Mouse (Mus musculus) frontal cortex, adult 2 months (tissue): ENCODE measurements around the gene Chrnd. TPM values are rescaled to one million over a fixed set of nuclear protein-coding genes. Genes with fewer than 3 reads are reported as not detected.

Experiments
- DNase-seq, 2 experiments: peaks; one replicate each; pipeline ENCODE4 v3.0.0; 2022; ENCODE audit warnings: low spot score in 1 of 2; ENCODE audit errors: extremely low spot score in 1 of 2
- polyA plus RNA-seq: library from polyadenylated mRNA; depleted of rRNA; stranded (reverse); fragments of >200 nt; gene quantifications from 2 replicates; pipeline ENCODE4 v1.2.3, GENCODE M21; 2012

The Chrnd gene
- polyA plus RNA-seq, 1 experiment: not detected

DNA sequence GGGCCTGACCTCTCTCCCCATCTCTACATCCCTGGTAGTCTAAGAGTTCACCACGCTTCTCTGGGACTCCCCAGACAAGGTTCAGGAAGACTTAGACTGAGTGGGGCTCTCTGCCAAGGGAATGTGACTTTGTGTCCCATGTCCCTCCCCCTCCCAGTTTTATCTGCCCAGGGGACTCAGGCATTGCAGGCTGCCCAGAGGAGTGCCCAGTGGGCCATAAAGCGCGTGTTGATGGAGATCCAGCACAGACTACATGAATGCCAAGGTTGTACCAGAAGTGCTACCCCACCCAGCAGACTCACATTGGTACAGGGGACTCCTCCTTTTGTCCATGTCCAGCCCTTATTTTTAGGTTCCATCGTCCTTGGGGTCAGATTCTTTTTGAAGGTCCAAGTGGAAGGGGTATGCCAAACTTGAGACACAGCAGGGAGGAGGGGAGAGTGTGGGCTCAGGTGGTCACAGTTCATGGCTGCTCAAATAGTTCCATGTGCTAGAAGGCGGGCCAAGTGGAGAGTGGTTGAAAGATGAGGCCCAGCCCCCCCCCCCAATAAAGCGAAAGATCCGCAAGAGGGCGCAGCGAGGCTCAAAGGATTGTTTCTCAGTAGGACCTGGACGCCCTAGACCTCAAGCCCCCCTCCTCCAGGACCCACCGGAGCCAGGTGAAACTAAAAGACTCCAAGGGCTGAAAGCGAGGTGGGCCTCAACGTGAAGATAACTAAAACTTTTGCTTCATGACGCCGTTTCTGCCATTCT is 6.2 kb upstream of the Chrnd start:
- DNase-seq: no peak

DNA sequence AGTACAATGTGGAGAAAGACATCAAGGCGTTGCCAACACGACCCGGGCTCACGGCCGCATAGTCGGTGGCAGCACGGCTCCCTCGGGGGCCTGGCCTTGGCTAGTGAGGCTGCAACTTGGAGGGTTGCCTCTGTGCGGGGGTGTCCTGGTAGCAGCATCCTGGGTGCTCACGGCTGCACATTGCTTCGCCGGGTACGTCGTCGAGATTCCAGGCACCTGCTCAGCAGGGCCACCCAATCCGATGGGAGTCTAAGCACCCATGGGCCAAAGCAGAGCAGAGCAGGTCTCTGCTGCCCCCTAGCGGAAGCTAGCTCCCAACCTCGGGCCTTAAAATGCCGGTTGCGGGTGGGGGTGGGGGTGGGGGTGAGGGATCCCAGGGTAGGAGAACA is 5.7 kb upstream of the Chrnd start:
- peak in 1 of 2 experiments; percentile 84 for DNase-seq

DNA sequence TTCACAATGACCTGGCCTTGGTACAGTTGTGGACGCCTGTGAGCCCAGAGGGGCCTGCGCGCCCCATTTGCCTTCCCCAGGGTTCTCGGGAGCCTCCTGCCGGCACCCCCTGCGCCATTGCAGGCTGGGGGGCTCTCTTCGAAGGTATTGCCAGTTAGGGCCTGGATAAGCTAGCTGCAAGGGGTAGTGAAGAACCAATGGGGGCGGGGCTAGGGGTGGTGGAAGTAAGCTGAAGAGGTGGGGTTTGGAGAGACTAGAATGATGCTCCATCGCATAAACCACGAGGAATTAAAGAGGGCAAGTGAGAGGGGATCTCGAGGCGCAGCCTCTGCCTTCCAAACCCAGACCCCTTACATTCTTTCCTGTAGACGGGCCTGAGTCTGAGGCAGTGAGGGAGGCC is 4.9 kb upstream of the Chrnd start:
- no peak for DNase-seq

DNA sequence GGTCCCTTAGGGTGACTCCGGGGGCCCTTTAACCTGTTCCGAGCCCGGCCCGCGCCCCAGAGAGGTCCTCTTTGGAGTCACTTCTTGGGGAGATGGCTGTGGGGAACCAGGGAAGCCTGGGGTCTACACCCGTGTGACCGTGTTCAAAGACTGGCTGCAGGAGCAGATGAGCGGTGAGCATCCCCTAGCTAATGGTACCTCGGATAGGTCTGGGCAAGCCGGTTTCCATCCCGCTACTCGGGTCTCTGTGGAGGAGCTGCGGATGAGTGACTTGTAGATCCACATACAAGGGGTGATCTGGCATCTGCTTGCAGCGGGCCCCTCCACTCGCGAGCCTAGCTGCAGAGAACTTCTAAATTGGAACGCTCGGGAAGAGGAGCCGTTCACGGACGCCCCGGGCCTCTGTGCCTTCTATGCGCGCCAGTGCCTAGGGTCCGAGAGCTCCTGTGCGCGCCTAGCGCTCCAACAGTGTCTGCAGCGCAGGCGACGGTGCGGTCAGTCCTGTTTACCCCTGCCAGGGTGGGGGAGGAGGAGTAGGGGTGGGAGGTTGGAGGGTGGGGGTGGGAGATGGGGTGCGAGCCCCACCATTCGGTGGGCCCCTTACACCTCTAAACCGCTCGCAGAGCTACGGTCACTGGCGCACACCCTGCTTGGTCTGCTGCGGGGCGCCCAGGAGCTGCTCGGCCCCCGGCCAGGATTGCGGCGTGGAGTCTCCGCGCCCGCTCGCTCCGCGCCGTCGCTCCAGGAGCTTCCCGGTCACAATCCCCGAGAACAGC is 4.0 kb upstream of the Chrnd start:
- DNase-seq: no peak

DNA sequence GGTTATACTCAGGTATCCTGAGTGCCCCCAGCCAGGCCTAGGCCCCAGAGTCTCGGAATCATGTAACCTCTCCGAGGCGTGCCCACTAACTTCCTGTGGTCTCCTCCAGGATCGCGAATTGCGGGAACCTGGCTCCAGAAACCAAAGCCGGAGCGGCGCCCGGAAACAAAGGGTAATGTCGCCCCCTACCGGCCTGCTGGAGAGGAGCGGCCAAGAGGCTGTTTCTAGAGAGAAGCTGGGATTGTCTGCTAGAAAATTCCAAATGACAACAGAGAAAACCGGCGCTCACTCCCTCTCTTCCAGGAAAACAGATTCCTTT is 3.4 kb upstream of the Chrnd start:
- DNase-seq: peak; percentile 27 to 83

DNA sequence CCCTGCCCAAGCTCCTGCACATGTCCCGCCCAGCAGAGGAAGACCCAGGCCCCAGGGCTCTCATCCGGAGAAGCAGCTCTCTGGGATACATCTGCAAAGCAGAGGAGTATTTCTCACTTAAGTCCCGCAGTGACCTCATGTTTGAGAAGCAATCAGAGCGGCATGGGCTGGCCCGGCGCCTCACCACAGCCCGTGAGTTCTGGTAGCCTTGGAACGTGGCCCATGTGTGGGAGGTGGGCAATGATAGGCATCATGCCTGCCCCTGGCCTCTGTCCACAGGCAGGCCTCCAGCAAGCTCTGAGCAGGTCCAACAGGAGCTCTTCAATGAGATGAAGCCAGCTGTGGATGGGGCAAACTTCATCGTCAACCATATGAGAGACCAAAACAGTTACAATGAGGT is 6.9 kb downstream of the Chrnd start:
- DNase-seq: no peak

DNA sequence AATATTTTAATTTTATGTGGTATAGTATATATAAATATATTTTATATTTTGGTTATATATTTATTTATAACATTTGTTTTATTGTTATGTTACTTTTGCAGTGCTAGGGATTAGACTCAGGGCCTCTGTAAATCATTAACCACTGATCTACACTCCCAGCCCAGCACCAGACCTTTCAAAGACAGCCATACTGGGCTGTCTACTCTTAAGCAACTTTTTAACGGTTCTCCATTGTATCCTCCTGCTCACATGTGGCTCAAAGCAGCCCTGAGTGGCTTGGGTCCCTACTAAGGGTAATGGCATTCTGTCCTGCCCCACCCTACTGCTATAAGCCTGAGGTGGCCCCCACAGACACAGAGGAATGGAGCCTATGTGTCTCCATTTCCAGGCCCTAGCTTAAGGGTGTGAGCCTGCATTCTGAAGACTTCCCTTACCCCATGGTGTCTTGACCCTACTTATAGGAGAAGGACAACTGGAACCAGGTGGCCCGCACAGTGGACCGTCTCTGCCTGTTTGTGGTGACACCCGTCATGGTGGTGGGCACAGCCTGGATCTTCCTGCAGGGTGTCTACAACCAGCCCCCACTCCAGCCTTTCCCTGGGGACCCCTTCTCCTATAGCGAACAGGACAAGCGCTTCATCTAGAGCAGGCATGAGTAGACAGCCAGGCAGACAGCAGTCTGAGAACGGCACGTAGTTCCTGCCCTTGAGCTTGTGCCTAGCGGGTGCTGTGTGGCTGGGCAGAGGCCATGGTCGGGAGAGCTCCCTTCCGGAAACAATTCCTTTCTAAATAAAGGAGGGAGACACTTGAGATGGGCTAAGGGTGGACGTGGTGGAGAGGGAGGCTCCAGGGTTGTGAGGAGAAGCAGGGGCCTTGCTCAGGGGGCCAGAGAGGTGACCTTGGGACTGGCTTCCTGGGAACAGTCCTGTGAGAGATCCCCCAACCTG is 8.0 kb downstream of the Chrnd start:
- DNase-seq: no peak

DNA sequence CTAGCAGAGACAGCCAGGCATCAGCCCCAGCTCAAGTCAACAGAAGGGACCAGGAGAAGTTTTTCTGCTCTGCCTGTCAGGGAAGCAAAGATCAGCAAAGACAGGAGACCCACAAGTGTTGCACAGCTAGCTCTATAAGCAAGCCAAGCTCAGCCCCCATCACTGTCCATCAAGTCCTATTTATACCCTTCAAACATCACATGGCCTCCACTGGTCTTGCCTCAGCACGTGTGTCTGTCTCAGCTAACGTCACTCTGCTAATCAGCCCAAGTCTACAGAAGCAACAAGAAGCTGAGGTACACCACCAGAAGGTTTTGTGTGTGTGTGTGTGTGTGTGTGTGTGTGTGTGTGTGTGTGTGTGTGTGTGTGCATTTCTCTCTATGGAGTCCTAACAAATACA is 10.4 kb downstream of the Chrnd start:
- DNase-seq: no peak

DNA sequence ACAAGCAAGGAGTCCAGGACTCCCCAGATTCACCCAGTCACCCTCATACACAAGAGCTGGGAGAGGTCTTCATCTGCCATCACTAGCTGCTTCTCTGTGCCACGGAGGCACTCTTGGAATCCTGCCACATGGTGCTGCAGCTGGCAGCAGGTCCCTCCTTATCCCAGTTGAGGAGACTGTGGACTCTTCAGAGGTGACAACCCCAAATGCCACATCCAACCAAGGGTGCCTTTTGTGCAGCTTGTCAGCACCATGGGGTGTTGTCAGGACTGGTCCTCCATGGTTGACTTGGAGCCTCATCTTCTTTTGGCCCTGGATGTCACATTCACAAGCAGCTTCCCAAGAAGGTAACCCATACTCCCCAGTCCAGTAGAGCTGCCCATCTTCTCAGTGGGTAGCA is 11.4 kb downstream of the Chrnd start:
- DNase-seq: no peak

DNA sequence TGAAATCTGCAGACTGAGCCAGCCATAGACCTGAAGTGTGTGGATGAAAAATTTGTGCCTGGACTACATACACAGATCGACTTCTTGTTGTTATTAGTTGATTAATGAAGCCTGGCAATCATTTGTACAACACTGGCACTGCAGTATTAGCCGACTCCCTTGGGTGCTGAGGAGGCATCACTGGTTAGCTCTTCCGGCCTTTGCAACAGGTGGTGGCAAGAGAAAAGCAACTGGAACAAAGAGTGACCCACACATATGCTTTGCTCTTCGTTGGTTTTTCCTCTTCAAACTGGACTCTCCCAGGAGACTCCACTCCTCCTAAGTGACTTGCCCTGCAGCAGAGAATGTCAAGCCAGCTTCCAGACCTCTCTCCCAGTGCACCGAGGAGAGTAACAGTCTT is 13.4 kb downstream of the Chrnd start:
- no peak for DNase-seq

DNA sequence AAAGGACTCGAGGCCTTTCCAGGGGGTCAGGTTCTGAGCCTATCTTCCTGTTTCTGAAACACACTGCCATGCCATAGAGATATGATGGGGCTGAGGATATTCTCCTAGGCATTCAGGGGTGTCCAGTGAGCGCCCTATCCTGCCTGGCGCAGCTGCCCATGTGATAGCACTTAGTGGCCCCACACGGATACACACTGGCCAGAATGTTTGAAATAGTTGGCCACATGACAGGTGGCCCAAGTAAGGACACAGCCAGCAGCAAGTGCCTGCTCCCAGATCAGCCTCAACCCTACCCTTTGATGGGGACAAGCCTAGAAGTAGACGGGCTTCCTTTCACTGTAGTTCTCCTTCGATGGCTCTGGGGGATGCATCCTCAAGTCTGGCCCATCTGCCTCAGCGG is 14.1 kb downstream of the Chrnd start, which contains the start of gene Chrng:
Chrng (plus strand) TSS at position 193 of the 400 bp plus-strand sequence.
- DNase-seq: no peak

DNA sequence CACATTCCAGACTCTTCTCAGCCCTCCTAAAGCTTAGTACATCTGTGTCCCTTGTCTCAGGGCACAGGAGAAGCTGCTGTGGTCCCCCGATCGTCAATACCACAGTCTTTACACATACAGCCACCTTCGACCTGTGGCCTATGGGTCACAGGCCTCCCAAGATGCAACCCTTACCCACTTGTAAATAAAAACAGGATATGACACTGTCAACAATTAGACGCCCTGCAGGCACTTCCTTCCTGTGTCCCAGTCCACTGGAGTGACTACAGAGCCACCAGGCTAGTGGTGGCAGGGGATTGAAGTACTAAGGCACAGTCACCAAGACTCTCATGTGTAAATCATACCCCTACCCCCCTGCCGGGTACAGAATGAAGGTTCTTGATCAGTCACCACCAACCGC is 14.6 kb downstream of the Chrnd start:
- DNase-seq: no peak

DNA sequence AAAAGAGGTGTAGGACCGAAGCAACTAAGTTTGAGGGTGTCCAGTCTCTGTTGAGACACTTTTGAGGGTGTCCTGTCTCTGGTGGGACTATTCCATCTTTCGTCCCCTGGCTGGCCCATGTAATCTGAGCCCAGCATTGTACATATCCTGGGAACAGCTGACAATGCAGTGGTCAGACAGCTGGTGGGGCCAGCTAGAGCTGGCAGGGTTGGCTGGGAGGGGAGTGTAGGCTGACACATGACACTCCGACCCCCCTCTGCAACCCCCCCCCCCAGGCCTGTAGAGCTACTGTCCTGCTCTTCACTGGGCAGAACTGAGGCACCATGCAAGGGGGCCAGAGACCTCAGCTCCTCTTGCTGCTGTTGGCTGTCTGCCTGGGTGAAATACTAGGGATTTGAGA is 15.1 kb downstream of the Chrnd start:
- DNase-seq: no peak

DNA sequence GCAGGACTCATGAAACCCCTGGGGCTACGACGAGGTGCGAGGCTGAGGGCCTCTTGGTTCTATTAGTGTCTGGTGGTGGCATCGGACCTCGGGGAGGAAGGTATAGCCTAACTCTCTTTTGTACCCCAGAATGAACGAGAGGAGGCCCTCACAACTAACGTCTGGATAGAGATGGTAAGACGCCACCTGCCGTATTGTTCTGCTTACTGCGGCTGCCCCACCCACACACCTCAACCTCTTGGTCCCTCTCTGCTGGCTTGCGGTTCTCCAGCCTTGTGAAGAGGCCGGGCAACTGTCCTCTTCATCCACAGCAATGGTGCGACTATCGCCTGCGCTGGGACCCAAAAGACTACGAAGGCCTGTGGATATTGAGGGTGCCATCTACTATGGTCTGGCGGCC is 15.9 kb downstream of the Chrnd start:
- no peak for DNase-seq

DNA sequence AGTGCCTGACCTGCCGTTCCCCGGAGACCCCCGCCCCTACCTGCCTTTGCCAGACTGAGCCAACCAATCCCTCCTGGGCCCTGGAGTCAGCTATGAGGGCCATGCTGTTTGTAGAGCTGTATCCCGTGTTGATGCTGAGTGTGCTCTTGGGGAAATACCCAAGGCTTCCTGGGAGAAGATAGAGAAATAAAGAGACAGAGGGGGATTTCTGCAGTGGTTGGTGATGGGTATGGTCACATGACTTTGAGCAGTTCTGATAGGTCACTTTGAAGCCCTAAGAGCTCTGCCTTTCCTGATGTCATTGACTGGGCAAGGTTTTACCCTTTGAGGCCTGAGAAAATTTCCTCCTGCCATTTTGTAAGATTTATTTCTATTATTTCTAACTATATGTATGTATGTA is 21.0 kb downstream of the Chrnd start:
- DNase-seq: no peak

DNA sequence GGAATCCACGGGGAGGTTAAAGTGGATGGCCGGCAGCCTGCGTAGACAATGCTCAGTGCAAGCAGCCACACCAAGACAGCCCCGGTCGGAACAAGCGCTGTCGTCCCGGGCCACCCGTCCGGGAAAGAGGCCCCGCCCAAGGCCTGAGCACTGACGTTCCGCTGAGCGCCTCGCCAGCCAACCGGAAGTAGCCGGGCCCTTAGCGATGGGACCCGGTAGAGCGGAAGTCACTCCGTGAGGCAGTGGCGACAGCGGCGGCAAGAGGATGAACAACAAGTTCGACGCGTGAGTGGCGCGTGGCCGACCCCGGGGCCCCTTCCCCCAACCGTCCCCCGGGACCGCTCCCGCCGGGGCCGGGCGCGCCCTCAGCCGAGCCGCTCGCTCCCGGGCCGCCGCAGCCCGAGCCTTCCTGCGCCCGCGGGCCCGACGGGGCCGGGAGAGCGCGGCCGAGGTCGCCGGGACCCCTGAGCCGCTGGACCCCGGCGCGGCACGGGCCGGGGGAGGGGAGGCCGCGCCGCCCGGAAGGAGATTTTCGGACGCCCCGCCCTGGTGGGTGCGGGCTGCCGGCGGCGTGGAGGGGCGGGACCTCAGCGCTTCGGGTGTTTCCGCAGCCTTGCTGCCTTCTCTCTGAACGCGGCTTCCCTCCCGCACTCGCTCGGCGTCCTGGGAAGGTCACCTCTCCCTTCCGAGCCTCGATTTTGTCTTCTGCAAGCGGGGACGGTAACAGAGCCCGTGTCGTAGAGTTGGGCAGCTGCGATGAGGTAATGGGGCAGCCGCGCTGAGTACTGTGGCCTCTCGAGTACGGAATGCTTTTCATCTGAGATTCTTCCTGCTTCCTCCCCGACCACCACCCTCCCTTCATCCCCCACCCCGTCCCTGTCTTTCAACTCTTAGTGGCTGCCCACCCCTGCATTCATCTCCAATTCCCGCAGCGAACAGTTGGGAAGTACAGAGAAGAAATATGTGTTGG is 23.6 kb downstream of the Chrnd start, which contains the start of gene Eif4e2:
Eif4e2 (plus strand) TSS at position 180 of the 970 bp plus-strand sequence.
- peak; percentile 79 to 94 for DNase-seq

DNA sequence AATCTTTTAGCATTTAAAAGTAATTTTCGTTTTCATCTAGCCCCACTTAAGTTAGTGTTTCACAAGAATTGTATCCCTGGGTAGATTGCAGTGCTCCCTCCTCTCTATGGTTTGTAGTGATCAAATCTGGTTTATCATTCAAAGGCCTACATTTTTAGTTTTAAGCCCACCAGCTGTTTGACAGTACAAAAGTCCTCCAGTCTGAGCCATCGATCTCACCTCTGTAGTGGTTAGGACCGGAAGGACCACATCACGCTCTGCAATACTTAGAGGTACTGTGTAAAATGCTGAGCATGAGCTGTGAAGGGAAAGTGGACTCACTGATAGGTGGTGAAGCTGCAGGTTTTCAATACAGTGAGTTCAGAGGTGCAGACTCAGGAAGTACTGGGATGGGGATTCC is 24.3 kb downstream of the Chrnd start:
- DNase-seq: no peak

DNA sequence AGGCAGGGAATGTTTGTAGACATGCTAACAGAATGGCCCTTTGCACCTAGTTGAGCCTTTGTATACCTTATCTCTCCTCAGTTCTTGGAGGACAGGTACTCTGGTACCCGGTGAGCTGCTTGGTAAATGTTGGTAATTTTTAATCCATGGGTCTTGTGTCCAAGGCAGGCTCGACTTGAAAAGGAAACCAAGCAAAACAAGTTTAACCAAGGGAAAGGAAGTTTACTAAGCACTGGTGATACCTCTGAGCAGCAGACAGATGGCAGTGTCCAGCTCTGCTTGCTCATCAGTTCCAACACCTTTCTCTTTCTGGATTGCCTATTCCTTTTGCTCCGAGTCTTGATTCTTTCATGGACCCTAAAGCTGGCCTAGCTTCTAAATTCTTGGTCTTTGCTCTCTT is 27.5 kb downstream of the Chrnd start:
- peak in 1 of 2 experiments; percentile 16 for DNase-seq

DNA sequence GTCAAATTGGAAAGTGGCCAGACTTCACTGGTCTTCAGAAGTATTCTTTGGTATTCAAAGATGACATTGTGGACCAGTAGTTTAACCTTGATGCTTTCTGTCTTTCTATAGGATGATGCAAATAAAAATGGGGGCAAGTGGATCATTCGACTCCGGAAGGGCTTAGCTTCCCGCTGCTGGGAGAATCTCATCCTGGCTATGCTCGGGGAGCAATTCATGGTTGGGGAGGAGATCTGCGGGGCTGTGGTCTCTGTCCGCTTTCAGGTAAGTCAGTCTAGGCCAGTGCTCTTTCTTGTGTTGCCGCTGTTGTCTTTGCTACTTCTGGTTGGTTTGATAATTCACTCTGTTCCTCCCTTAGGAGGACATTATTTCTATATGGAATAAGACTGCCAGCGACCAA is 35.3 kb downstream of the Chrnd start:
- no peak for DNase-seq
